21 mouse cellular contexts compared by ENCODE assay signal in genomic region chr4:33604636-33605035, GRCm38 (mm10).
DNase-seq lines count a peak whose midpoint lies in the region; ATAC-seq and TF ChIP-seq lines count a peak whose summit lies in the region.
"Had no signal": no experiment of that assay in that cellular context is flagged by ENCODE, and none has a peak within 500 bp of the region (broad histone marks: within the 10 kb centered on the region; RNA-seq: fewer than 3 reads in every experiment).

No protein-coding gene starts in this region.

- TF ChIP-seq CTCF in midbrain, postnatal 0 days (IDR thresholded peaks at IDR 0.05), result no peak

- H3K4me2 ChIP-seq in heart, embryonic 11.5 days, result no peak overlapping the region
- H3K4me2 ChIP-seq in midbrain, embryonic 11.5 days, result no peak overlapping the region
- no peak overlapping the region for H3K4me2 ChIP-seq in midbrain, postnatal 0 days (ENCODE audit: low read depth, low read length, poor library complexity, severe bottlenecking)

- peak; percentile 73 for DNase-seq in heart, adult 11 months
- no peak for DNase-seq in heart, postnatal 4 days
- peak; percentile 67 for DNase-seq in heart, embryonic 10.5 days (ENCODE audit: low spot score)
- peak; percentile 54 for DNase-seq in midbrain, embryonic 11.5 days (ENCODE audit: low spot score, missing footprints)
- no peak for DNase-seq in midbrain, postnatal 0 days (ENCODE audit: low spot score)
- DNase-seq: adrenal gland, adult 2 months; adrenal gland, adult 8-10 months; adrenal gland, postnatal 10 days; adrenal gland, postnatal 14 days; adrenal gland, postnatal 25 days; adrenal gland, postnatal 36 days; B cell, adult 2 months; cerebellum, adult 11 months; cerebellum, adult 11-12 months; cerebellum, adult 18-20 months had no signal

- H3K27ac ChIP-seq in heart, embryonic 10.5 days, result no peak overlapping the region
- no peak overlapping the region for H3K27ac ChIP-seq in heart, embryonic 11.5 days (ENCODE audit: low read depth, low read length)
- no peak overlapping the region for H3K27ac ChIP-seq in midbrain, embryonic 11.5 days (ENCODE audit: low read depth, low read length)
- no peak overlapping the region for H3K27ac ChIP-seq in midbrain, postnatal 0 days (ENCODE audit: low read depth, low read length)

- H3K9me3 ChIP-seq in heart, embryonic 10.5 days, result no peaks in the 10 kb centered on the region
- H3K9me3 ChIP-seq in heart, embryonic 11.5 days (replicated peaks; ENCODE audit: control insufficient read depth, low read length), result no peaks in the 10 kb centered on the region
- H3K9me3 ChIP-seq in midbrain, embryonic 11.5 days (ENCODE audit: control insufficient read depth, low read length), result no peaks in the 10 kb centered on the region
- H3K9me3 ChIP-seq in midbrain, postnatal 0 days (ENCODE audit: low read length), result no peaks in the 10 kb centered on the region
- H3K9me3 ChIP-seq: G1E had no signal

- H3K27me3 ChIP-seq in heart, embryonic 10.5 days (ENCODE audit: insufficient read depth, poor library complexity, severe bottlenecking), result no peaks in the 10 kb centered on the region
- H3K27me3 ChIP-seq in heart, embryonic 11.5 days (ENCODE audit: control insufficient read depth, insufficient read depth, low read length), result no peaks in the 10 kb centered on the region
- no peaks in the 10 kb centered on the region for H3K27me3 ChIP-seq in midbrain, embryonic 11.5 days (ENCODE audit: control insufficient read depth, insufficient read depth, low read length)
- H3K27me3 ChIP-seq in midbrain, postnatal 0 days (ENCODE audit: insufficient read depth, low read length), result no peaks in the 10 kb centered on the region
- H3K27me3 ChIP-seq: CH12.LX, Patski had no signal

- 90% methylated on average over 5 of the region's 5 CpGs for WGBS in heart, embryonic 10.5 days
- 87% methylated on average over 5 of the region's 5 CpGs for WGBS in heart, embryonic 11.5 days (ENCODE audit: insufficient replicate concordance)
- WGBS in midbrain, embryonic 11.5 days, result 91% methylated on average over 5 of the region's 5 CpGs
- WGBS in midbrain, postnatal 0 days, result 93% methylated on average over 5 of the region's 5 CpGs

- no peaks in the 10 kb centered on the region for H3K36me3 ChIP-seq in heart, embryonic 10.5 days
- no peaks in the 10 kb centered on the region for H3K36me3 ChIP-seq in heart, embryonic 11.5 days (ENCODE audit: control insufficient read depth, insufficient read depth, low read length)
- no peaks in the 10 kb centered on the region for H3K36me3 ChIP-seq in midbrain, embryonic 11.5 days (ENCODE audit: control insufficient read depth, insufficient read depth, low read length)
- H3K36me3 ChIP-seq in midbrain, postnatal 0 days (ENCODE audit: insufficient read depth, low read length), result no peaks in the 10 kb centered on the region
- H3K36me3 ChIP-seq: G1E had no signal

- no peak overlapping the region for H3K4me3 ChIP-seq in heart, embryonic 10.5 days
- no peak overlapping the region for H3K4me3 ChIP-seq in heart, embryonic 11.5 days (ENCODE audit: low read depth, low read length)
- H3K4me3 ChIP-seq in midbrain, embryonic 11.5 days (ENCODE audit: low read depth, low read length), result no peak overlapping the region
- H3K4me3 ChIP-seq in midbrain, postnatal 0 days (ENCODE audit: low read depth, low read length), result no peak overlapping the region

- no peaks in the 10 kb centered on the region for H3K4me1 ChIP-seq in heart, embryonic 10.5 days
- no peaks in the 10 kb centered on the region for H3K4me1 ChIP-seq in heart, embryonic 11.5 days (ENCODE audit: control insufficient read depth, insufficient read depth, low read length)
- H3K4me1 ChIP-seq in midbrain, embryonic 11.5 days (ENCODE audit: control insufficient read depth, insufficient read depth, low read length), result peaks cover 3% of the 10 kb centered on the region; the same call in 1 of the 2 replicates
- H3K4me1 ChIP-seq in midbrain, postnatal 0 days (ENCODE audit: insufficient read depth, low read length), result no peaks in the 10 kb centered on the region; the same call in 1 of the 2 replicates

- ATAC-seq in heart, embryonic 11.5 days (replicated peaks; ENCODE audit: insufficient number of reproducible peaks, low FRiP score, low TSS enrichment), result no peak
- no peak for ATAC-seq in midbrain, embryonic 11.5 days (ENCODE audit: low FRiP score)
- no peak for ATAC-seq in midbrain, postnatal 0 days (ENCODE audit: low FRiP score)
- ATAC-seq: activated CD4-positive, CD25-positive, alpha-beta regulatory T cell, adult 4 months; CD4-positive, CD25-positive, alpha-beta regulatory T cell, adult 4 months; Patski had no signal

- H3K9ac ChIP-seq in heart, embryonic 11.5 days (ENCODE audit: low read depth, low read length), result no peak overlapping the region
- H3K9ac ChIP-seq in midbrain, embryonic 11.5 days (ENCODE audit: low read length), result no peak overlapping the region
- H3K9ac ChIP-seq in midbrain, postnatal 0 days (replicated peaks; ENCODE audit: low read length, poor library complexity, severe bottlenecking), result no peak overlapping the region

Comparison
In these comparisons a context has a peak if more than half of its experiments do, and no peak if none do; other contexts are left out.
1. DNase-seq: peak in heart, adult 11 months (single experiment), heart, embryonic 10.5 days (single experiment) and midbrain, embryonic 11.5 days (single experiment); none in heart, postnatal 4 days (single experiment) and midbrain, postnatal 0 days (single experiment).